9 mouse cellular contexts compared by ENCODE assay signal in genomic region chr8:118639606-118640005, GRCm38 (mm10).
DNase-seq lines count a peak whose midpoint lies in the region; ATAC-seq and TF ChIP-seq lines count a peak whose summit lies in the region.
"Had no signal": no experiment of that assay in that cellular context is flagged by ENCODE, and none has a peak within 500 bp of the region (broad histone marks: within the 10 kb centered on the region; RNA-seq: fewer than 3 reads in every experiment).

No protein-coding gene starts in this region.

- no peaks in the 10 kb centered on the region for H3K4me1 ChIP-seq in forebrain, postnatal 0 days (ENCODE audit: insufficient read depth)
- H3K4me1 ChIP-seq in forebrain, embryonic 10.5 days, result no peaks in the 10 kb centered on the region

- WGBS in forebrain, postnatal 0 days, result 56% methylated on average over 8 of the region's 8 CpGs
- WGBS in forebrain, embryonic 10.5 days, result 92% methylated on average over 8 of the region's 8 CpGs

- DNase-seq in forebrain, postnatal 0 days, result peak; percentile 56
- DNase-seq in forebrain, embryonic 10.5 days (ENCODE audit: extremely low spot score, low spot score), result no peak
- DNase-seq in kidney, postnatal 36 days, result peak; percentile 1 to 2
- no peak for DNase-seq in kidney, adult 18-20 months
- DNase-seq in cerebellum, adult 11-12 months, result peak; percentile 25
- DNase-seq in heart, postnatal 10 days, result peak; percentile 61 to 64
- no peak for DNase-seq in embryo, embryonic 10 days (ENCODE audit: low spot score)

- no peak overlapping the region for H3K4me2 ChIP-seq in forebrain, postnatal 0 days (ENCODE audit: low read depth)

- no peak for TF ChIP-seq CTCF in forebrain, postnatal 0 days (IDR thresholded peaks at IDR 0.05; ENCODE audit: low read depth)

- H3K27ac ChIP-seq in forebrain, postnatal 0 days (ENCODE audit: low read depth, low read length), result no peak overlapping the region
- H3K27ac ChIP-seq in forebrain, embryonic 10.5 days, result no peak overlapping the region
- H3K27ac ChIP-seq: macrophage had no signal

- intact Hi-C loops in heart, postnatal 10 days (cut with DNase I), result no loop called here

- peak; percentile 64; the same call in 1 of the 2 replicates for ATAC-seq in forebrain, postnatal 0 days
- no peak for ATAC-seq in megakaryocyte, adult 5-6 weeks (ENCODE audit: poor library complexity, severe bottlenecking)

- H3K36me3 ChIP-seq in forebrain, postnatal 0 days (ENCODE audit: insufficient read depth), result no peaks in the 10 kb centered on the region
- no peaks in the 10 kb centered on the region for H3K36me3 ChIP-seq in forebrain, embryonic 10.5 days (replicated peaks)

- H3K9me3 ChIP-seq in forebrain, postnatal 0 days (ENCODE audit: low read length), result no peaks in the 10 kb centered on the region
- H3K9me3 ChIP-seq in forebrain, embryonic 10.5 days, result 0 out of 2 replicates have a peak, but pooled peaks cover 4% of the 10 kb centered on the region

- H3K9ac ChIP-seq in forebrain, postnatal 0 days, result no peak overlapping the region

- H3K27me3 ChIP-seq in forebrain, postnatal 0 days (ENCODE audit: insufficient read depth, low read length), result no peaks in the 10 kb centered on the region
- no peaks in the 10 kb centered on the region for H3K27me3 ChIP-seq in forebrain, embryonic 10.5 days (ENCODE audit: poor library complexity, severe bottlenecking)

- H3K4me3 ChIP-seq in forebrain, postnatal 0 days (ENCODE audit: low read depth, low read length), result no peak overlapping the region
- no peak overlapping the region for H3K4me3 ChIP-seq in forebrain, embryonic 10.5 days

Comparison
In these comparisons a context has a peak if more than half of its experiments do, and no peak if none do; other contexts are left out.
1. DNase-seq: peak in forebrain, postnatal 0 days (single experiment), kidney, postnatal 36 days (2 of 2), cerebellum, adult 11-12 months (single experiment) and heart, postnatal 10 days (2 of 2); none in forebrain, embryonic 10.5 days (single experiment), kidney, adult 18-20 months (single experiment) and embryo, embryonic 10 days (single experiment).